Mouse (Mus musculus) MEL-GATA-1-ER (cell line): ENCODE data around the gene Map2k1.
A peak's percentile ranks its signal among the peaks of the same experiment; 100 is the strongest.
"Not testable (repeated sequence)": the region's sequence is repeated elsewhere in the genome, so short reads cannot be mapped to it uniquely, and the experiment has no call there.

ENCODE experiments used
- DNase-seq: peaks from one replicate; pipeline ENCODE4 v3.0.0-alpha.2; 2012; ENCODE audit warnings: low read depth; ENCODE audit errors: extremely low read depth

The Map2k1 gene

GRCm38 (mm10) chr9:64169967-64170366, 83.5 kb downstream of the Map2k1 start:
- DNase-seq, result not testable (repeated sequence)

- DNase-seq, result no peak
These were observed 93.0 kb downstream of the Map2k1 start for GRCm38 (mm10) chr9:64160471-64160870.

- no peak for DNase-seq
These were observed 96.8 kb downstream of the Map2k1 start for GRCm38 (mm10) chr9:64156641-64157040.

GRCm38 (mm10) chr9:64139879-64140278, 113.6 kb downstream of the Map2k1 start:
- DNase-seq, result no peak

GRCm38 (mm10) chr9:64138896-64139295, 114.5 kb downstream of the Map2k1 start:
- DNase-seq, result peak; percentile 19
